Mouse (Mus musculus): Measurements from ENCODE around the gene Fam193a.

The Fam193a gene

GRCm38 (mm10) chr5:34524511-34524910 lies 154.8 kb downstream of the Fam193a start:
- DNase-seq = no peak

- DNase-seq = peak; percentile 92
Observed at GRCm38 (mm10) chr5:34525663-34526476, 156.1 kb downstream of the Fam193a start, which contains the start of gene Sh3bp2. Gene Sh3bp2, plus strand, starts transcription at chr5:34525838.

- DNase-seq = no peak
Observed at GRCm38 (mm10) chr5:34526477-34526775, 156.7 kb downstream of the Fam193a start.

- DNase-seq = no peak
Observed at GRCm38 (mm10) chr5:34527352-34527751, 157.6 kb downstream of the Fam193a start.

- no peak for DNase-seq
Observed at GRCm38 (mm10) chr5:34528724-34529123, 159.0 kb downstream of the Fam193a start.

GRCm38 (mm10) chr5:34530116-34530515 lies 160.4 kb downstream of the Fam193a start:
- DNase-seq = no peak

GRCm38 (mm10) chr5:34530687-34531086 lies 161.0 kb downstream of the Fam193a start:
- peak; percentile 57 for DNase-seq

- no peak for DNase-seq
Observed at GRCm38 (mm10) chr5:34533066-34533465, 163.3 kb downstream of the Fam193a start.

GRCm38 (mm10) chr5:34533820-34534219 lies 164.1 kb downstream of the Fam193a start:
- no peak for DNase-seq

- no peak for DNase-seq
Observed at GRCm38 (mm10) chr5:34534776-34535581, 165.2 kb downstream of the Fam193a start.

- DNase-seq = no peak
Observed at GRCm38 (mm10) chr5:34535831-34536230, 166.1 kb downstream of the Fam193a start.

Measured in kidney, adult 11 months (tissue).